Mouse (Mus musculus) liver, embryonic 14.5 days (tissue): Measurements from ENCODE around the gene Retnla. TPM values are rescaled to one million over a fixed set of nuclear protein-coding genes. Genes with fewer than 3 reads are reported as not detected.

Experiments used
- ATAC-seq: fragments of 200-750 bp; cut with Nextera tagmentation; 2 replicates; pipeline ENCODE4 v1.8.0; 2017; ENCODE audit warnings: moderate number of reproducible peaks, mild to moderate bottlenecking, moderate library complexity; ENCODE audit not compliant: insufficient read depth
- DNase-seq, 3 experiments: peaks; one replicate each; pipeline ENCODE4 v3.0.0-alpha.2; 2012 to 2013; ENCODE audit warnings: low read depth in 3 of 3, low spot score in 3 of 3
- H3K27ac ChIP-seq: fragments of 300-500 bp; sonication (generic); 2 replicates; pipeline ENCODE4 v1.5.1; 2014; ENCODE audit warnings: moderate library complexity, mild to moderate bottlenecking, control low read depth, inconsistent platforms
- H3K27me3 ChIP-seq: fragments of 300-500 bp; sonication (generic); 2 replicates; pipeline ENCODE4 v1.6.1; 2014; ENCODE audit warnings: mild to moderate bottlenecking, low read length, moderate library complexity; ENCODE audit not compliant: control insufficient read depth, insufficient read depth
- H3K36me3 ChIP-seq: fragments of 300-500 bp; sonication (generic); replicated peaks from 2 replicates; pipeline ENCODE4 v1.6.1; 2014; ENCODE audit warnings: low read depth; ENCODE audit not compliant: control insufficient read depth, insufficient read depth
- H3K4me1 ChIP-seq, 2 experiments: fragments of 200-500 bp in 1 of 2; fragments of 300-500 bp in 1 of 2; sonication (generic) in 1 of 2; replicated peaks; 2 replicates each; pipeline ENCODE4 v1.6.1; 2012 to 2014; ENCODE audit warnings: antibody characterized with exemption in 1 of 2, inconsistent platforms in 1 of 2, low read length in 1 of 2; ENCODE audit not compliant: control insufficient read depth in 2 of 2, insufficient read depth in 2 of 2
- H3K4me2 ChIP-seq: fragments of 300-500 bp; sonication (generic); 2 replicates; pipeline ENCODE4 v1.6.1; 2014; ENCODE audit warnings: low read depth, mild to moderate bottlenecking, control low read depth, moderate library complexity
- H3K4me3 ChIP-seq, 2 experiments: fragments of 200-500 bp in 1 of 2; fragments of 300-500 bp in 1 of 2; sonication (generic) in 1 of 2; 2 replicates each; pipeline ENCODE4 v1.5.1; 2012 to 2014; ENCODE audit warnings: low read depth in 2 of 2, low read length in 2 of 2, mild to moderate bottlenecking in 2 of 2, control low read depth in 1 of 2, inconsistent platforms in 1 of 2, moderate library complexity in 1 of 2; ENCODE audit not compliant: insufficient read depth in 1 of 2
- H3K9ac ChIP-seq: fragments of 300-500 bp; sonication (generic); replicated peaks from 2 replicates; pipeline ENCODE4 v1.6.1; 2014; ENCODE audit warnings: mild to moderate bottlenecking, control low read depth, moderate library complexity
- H3K9me3 ChIP-seq: fragments of 300-500 bp; sonication (generic); 2 replicates; pipeline ENCODE4 v1.6.1; 2016; ENCODE audit warnings: low read length, mixed read lengths; ENCODE audit not compliant: control insufficient read depth
- CTCF ChIP-seq: IDR thresholded peaks from 2 replicates; pipeline ENCODE4 v1.5.1; 2016; ENCODE audit warnings: antibody characterized with exemption, low read depth, control low read depth
- EP300 ChIP-seq: IDR thresholded peaks from 2 replicates; pipeline ENCODE4 v1.6.1; 2016; ENCODE audit warnings: antibody characterized with exemption, low read depth
- WGBS: fragments of 180-500 bp; shearing (Covaris S2); extraction: QIAGEN DNeasy Blood & Tissue Kit; methylation state at CpG from one replicate; pipeline ENCODE4 v1.1.7; 2014; ENCODE audit not compliant: insufficient replicate concordance; 5-methylcytosine and 5-hydroxymethylcytosine counted together
- polyA plus RNA-seq, 2 experiments: library from polyadenylated mRNA; depleted of rRNA in 1 of 2; stranded (reverse) in 1 of 2; unstranded in 1 of 2; fragments of >200 nt; fragmentation: Nextera tagmentation in 1 of 2; extraction: Ambion mirVana in 1 of 2; gene quantifications; 2 replicates each; pipeline versions ENCODE4 v1.2.1 to v1.2.3; 2012 to 2014

Gene Retnla
- polyA plus RNA-seq (2012; rRNA removed) = not detected in 2 replicates
- polyA plus RNA-seq (2014; fragmentation: Nextera tagmentation; extraction: Ambion mirVana) = not detected in 2 replicates

GRCm38 (mm10) chr16:48842266-48842665, at the start of gene Retnla:
Gene Retnla (plus strand): TSS chr16:48842551.
- H3K9ac ChIP-seq = no peak within 1 kb of the TSS
- H3K9me3 ChIP-seq = no peaks in the 10 kb centered on the region
- no peaks in the 10 kb centered on the region for H3K36me3 ChIP-seq
- WGBS = 61% methylated on average over 3 of the region's 3 CpGs
- H3K4me1 ChIP-seq = no peaks in the 10 kb centered on the region
- no peak within 1 kb of the TSS for H3K27ac ChIP-seq
- ATAC-seq = no peak
- H3K4me3 ChIP-seq = no peak within 1 kb of the TSS
- DNase-seq = no peak
- H3K27me3 ChIP-seq = no peaks in the 10 kb centered on the region
- H3K4me2 ChIP-seq = no peak within 1 kb of the TSS
- TF ChIP-seq EP300 (no peak), CTCF (no peak)

DNA sequence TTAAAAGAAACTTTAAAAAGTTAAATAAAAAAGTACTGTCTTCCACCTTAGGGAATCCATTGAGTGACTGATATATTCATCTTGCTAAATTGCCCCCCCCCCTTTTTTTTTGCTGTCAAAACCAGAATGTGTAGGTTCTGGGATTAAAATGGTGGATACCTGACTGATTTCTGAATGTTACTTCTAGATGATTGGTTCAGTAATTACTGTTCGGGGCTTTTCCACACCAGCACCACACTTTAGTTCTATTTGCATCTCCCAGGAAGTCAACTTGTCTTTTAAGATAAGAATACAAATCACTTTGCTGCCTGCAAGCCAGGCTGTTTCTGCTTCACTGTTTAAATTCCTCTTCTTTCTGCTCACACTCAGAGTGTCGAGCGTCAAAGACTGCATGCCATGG, 44.1 kb upstream of the Retnla start:
- no peaks in the 10 kb centered on the region for H3K27me3 ChIP-seq
- DNase-seq (no peak), ATAC-seq (no peak)
- no peaks in the 10 kb centered on the region for H3K4me1 ChIP-seq
- no peak overlapping the region for H3K27ac ChIP-seq
- H3K9ac ChIP-seq = no peak overlapping the region
- 25% methylated on average over 3 of the region's 3 CpGs for WGBS
- no peak overlapping the region for H3K4me3 ChIP-seq
- no peak overlapping the region for H3K4me2 ChIP-seq
- TF ChIP-seq CTCF (no peak), EP300 (no peak)
- no peaks in the 10 kb centered on the region for H3K9me3 ChIP-seq
- H3K36me3 ChIP-seq = no peaks in the 10 kb centered on the region

DNA sequence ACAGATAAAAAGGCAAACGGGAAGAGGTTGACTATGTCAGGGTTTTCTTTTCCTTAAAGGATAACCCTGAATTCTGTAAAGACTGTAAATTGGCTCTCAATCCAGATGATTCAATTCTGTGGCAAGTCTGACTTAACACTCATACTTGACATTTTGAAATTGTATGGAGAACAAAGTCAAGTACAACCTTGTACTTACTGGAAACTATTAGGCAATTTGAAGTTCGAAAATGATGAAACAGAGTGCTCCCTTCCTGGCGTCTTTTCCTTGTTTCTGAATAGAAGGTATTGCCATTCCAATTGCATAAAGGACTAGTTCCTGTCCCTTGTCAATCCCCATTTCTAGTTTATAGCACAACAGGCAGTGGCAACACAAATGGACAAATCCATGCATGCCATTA, 42.9 kb upstream of the Retnla start:
- Histone ChIP-seq H3K9ac (no peak overlapping the region), H3K4me1 (no peaks in the 10 kb centered on the region), H3K27ac (no peak overlapping the region), H3K9me3 (no peaks in the 10 kb centered on the region), H3K27me3 (no peaks in the 10 kb centered on the region), H3K4me3 (no peak overlapping the region), H3K4me2 (no peak overlapping the region), H3K36me3 (no peaks in the 10 kb centered on the region)
- TF ChIP-seq EP300 (no peak), CTCF (no peak)
- DNase-seq (no peak), ATAC-seq (no peak)
- 65% methylated on average over 3 of the region's 3 CpGs for WGBS

DNA sequence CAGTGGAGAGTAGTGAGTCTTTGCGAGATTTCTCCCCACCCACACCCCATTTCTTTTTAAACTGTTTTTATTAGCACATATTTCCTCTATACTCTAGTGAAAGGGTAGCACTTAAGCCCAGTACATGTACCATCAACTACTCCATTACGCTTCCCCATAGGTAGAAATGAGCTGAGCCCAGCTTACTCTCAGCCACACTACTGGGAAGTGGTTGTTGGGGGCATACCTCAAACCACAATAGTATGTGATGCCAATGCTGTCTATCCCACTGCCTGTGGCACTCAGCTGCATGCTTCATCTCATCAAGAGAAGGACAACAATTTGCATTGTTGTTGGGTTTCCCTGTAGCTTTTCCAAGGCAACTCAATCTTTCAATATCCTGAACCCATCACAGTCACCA, 41.4 kb upstream of the Retnla start:
- Histone ChIP-seq H3K4me2 (no peak overlapping the region), H3K9ac (no peak overlapping the region)
- DNase-seq = no peak

GRCm38 (mm10) chr16:48805412-48805811, 36.9 kb upstream of the Retnla start:
- DNase-seq = no peak
- ATAC-seq = no peak
- no peaks in the 10 kb centered on the region for H3K27me3 ChIP-seq
- WGBS = 44% methylated on average over 1 of the region's 1 CpGs
- no peaks in the 10 kb centered on the region for H3K36me3 ChIP-seq
- no peaks in the 10 kb centered on the region for H3K4me1 ChIP-seq
- no peak overlapping the region for H3K27ac ChIP-seq
- H3K4me2 ChIP-seq = no peak overlapping the region
- no peaks in the 10 kb centered on the region for H3K9me3 ChIP-seq
- H3K4me3 ChIP-seq = no peak overlapping the region
- H3K9ac ChIP-seq = no peak overlapping the region
- TF ChIP-seq CTCF (no peak), EP300 (no peak)

More for the DNA sequence above, 41.4 kb upstream of the Retnla start:
- no peak for TF ChIP-seq CTCF
- TF ChIP-seq EP300 = no peak
- Histone ChIP-seq H3K27ac (no peak overlapping the region), H3K4me3 (no peak overlapping the region), H3K4me1 (no peaks in the 10 kb centered on the region), H3K9me3 (no peaks in the 10 kb centered on the region), H3K27me3 (no peaks in the 10 kb centered on the region), H3K36me3 (no peaks in the 10 kb centered on the region)
- ATAC-seq = no peak
- 58% methylated on average over 2 of the region's 2 CpGs for WGBS
